Mouse (Mus musculus): ENCODE results near the gene Gins3.

GRCm38 (mm10) chr8:95634063-95634340 lies 749 bp downstream of the Gins3 start:
- TF ChIP-seq CTCF (conservative IDR thresholded peaks at IDR 0.05; ENCODE audit: insufficient read depth, insufficient read length, low read depth, low read length): no peak
- no peak for TF ChIP-seq POLR2A (IDR thresholded peaks at IDR 0.05; ENCODE audit: low read depth, low read length)

Measured in kidney, adult 2 months (tissue).